In the genomic region with DNA sequence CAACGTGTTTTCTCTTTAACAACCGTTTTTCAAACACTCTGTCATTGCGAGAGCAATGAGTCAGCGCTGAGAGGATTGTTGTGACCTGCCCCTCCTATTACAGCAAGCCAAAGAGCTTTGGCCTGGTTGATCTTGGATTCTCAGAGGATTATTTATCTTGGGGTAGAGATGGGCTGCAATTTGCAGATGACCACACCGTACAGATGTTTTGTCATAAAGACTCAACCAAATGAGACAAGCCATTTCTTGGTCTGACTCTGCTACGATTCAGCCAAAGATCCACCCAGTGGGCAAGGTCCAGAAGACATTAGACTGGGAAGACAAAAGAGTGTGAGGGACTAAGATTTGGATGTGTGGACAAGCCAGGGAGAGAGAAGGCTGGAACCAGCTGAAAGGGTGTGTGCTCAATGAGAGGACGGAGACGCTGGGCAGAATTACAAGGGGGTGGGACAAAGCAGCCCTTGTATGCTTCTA, we compare ENCODE assay signal across 11 mouse cellular contexts. TPM values are rescaled to one million over a fixed set of nuclear protein-coding genes. Genes with fewer than 3 reads are reported as not detected.
DNase-seq lines count a peak whose midpoint lies in the region; ATAC-seq lines count a peak whose summit lies in the region.
"Had no signal": no experiment of that assay in that cellular context is flagged by ENCODE, and none has a peak within 500 bp of the region (broad histone marks: within the 10 kb centered on the region; RNA-seq: fewer than 3 reads in every experiment).

No protein-coding gene starts in this region.

- intact Hi-C loops in heart, postnatal 14 days (cut with DNase I) = no loop called here

- H3K36me3 ChIP-seq in forebrain, embryonic 15.5 days = no peaks in the 10 kb centered on the region
- no peaks in the 10 kb centered on the region for H3K36me3 ChIP-seq in kidney, embryonic 15.5 days
- H3K36me3 ChIP-seq: hindbrain, embryonic 15.5 days had no signal

- H3K9me3 ChIP-seq in forebrain, embryonic 15.5 days = no peaks in the 10 kb centered on the region
- H3K9me3 ChIP-seq in kidney, embryonic 15.5 days (replicated peaks) = no peaks in the 10 kb centered on the region
- H3K9me3 ChIP-seq: forebrain, embryonic 13.5 days; hindbrain, embryonic 15.5 days had no signal

- WGBS in forebrain, embryonic 15.5 days = 63% methylated on average over 8 of the region's 8 CpGs
- WGBS in kidney, embryonic 15.5 days = 64% methylated on average over 8 of the region's 8 CpGs

- peak; percentile 82 for DNase-seq in gastrocnemius, adult 18-20 months (ENCODE audit: low spot score)
- DNase-seq in gastrocnemius, postnatal 10 days = no peak
- DNase-seq in urinary bladder, postnatal 25 days (ENCODE audit: low spot score) = peak; percentile 23
- DNase-seq in urinary bladder, postnatal 10 days (ENCODE audit: low spot score) = no peak
- peak; percentile 57 to 61 for DNase-seq in heart, postnatal 14 days
- DNase-seq in cerebellum, adult 11-12 months = no peak
- DNase-seq: cerebellum, postnatal 36 days had no signal

- H3K9ac ChIP-seq in forebrain, embryonic 15.5 days (replicated peaks) = no peak overlapping the region
- no peak overlapping the region for H3K9ac ChIP-seq in kidney, embryonic 15.5 days
- H3K9ac ChIP-seq: forebrain, embryonic 13.5 days; hindbrain, embryonic 15.5 days had no signal

- H3K4me3 ChIP-seq in forebrain, embryonic 15.5 days = no peak overlapping the region
- H3K4me3 ChIP-seq in kidney, embryonic 15.5 days (replicated peaks) = no peak overlapping the region
- H3K4me3 ChIP-seq: forebrain, embryonic 13.5 days; hindbrain, embryonic 15.5 days had no signal

- no peak for ATAC-seq in forebrain, embryonic 15.5 days (replicated peaks)
- ATAC-seq in kidney, embryonic 15.5 days (replicated peaks; ENCODE audit: low FRiP score) = no peak
- ATAC-seq: forebrain, embryonic 13.5 days had no signal

- peaks cover 23% of the 10 kb centered on the region for H3K4me1 ChIP-seq in forebrain, embryonic 15.5 days
- H3K4me1 ChIP-seq in kidney, embryonic 15.5 days = peaks cover 27% of the 10 kb centered on the region

- no peaks in the 10 kb centered on the region for H3K27me3 ChIP-seq in forebrain, embryonic 15.5 days
- no peaks in the 10 kb centered on the region; the same call in 1 of the 2 replicates for H3K27me3 ChIP-seq in kidney, embryonic 15.5 days
- H3K27me3 ChIP-seq: forebrain, embryonic 13.5 days; hindbrain, embryonic 15.5 days had no signal

- H3K4me2 ChIP-seq in forebrain, embryonic 15.5 days (replicated peaks) = no peak overlapping the region
- no peak overlapping the region for H3K4me2 ChIP-seq in kidney, embryonic 15.5 days
- H3K4me2 ChIP-seq: forebrain, embryonic 13.5 days; hindbrain, embryonic 15.5 days had no signal

- H3K27ac ChIP-seq in forebrain, embryonic 15.5 days (replicated peaks) = no peak overlapping the region
- H3K27ac ChIP-seq in kidney, embryonic 15.5 days = no peak overlapping the region
- H3K27ac ChIP-seq: forebrain, embryonic 13.5 days; hindbrain, embryonic 15.5 days had no signal

RNA-seq across cellular contexts. Expression of a gene that starts 13.3 kb away (rescaled TPM):
- 10 to 100 TPM; 69.6 to 75.4 TPM for total RNA-seq in gastrocnemius, adult 18-20 months (2021)
- total RNA-seq in gastrocnemius, postnatal 10 days (2021) = 10 to 100 TPM; 42.7 to 51.4 TPM
- total RNA-seq in heart, postnatal 14 days (2021) = 1 to 10 TPM; 5.2 to 5.8 TPM
- 6.2 and 7.5 TPM in 2 replicates for polyA plus RNA-seq in forebrain, embryonic 15.5 days (2015; fragmentation: Nextera tagmentation; extraction: Ambion mirVana)
- 11.2 and 12.4 TPM in 2 replicates for polyA plus RNA-seq in kidney, embryonic 15.5 days (2015; fragmentation: Nextera tagmentation; extraction: Ambion mirVana)

Comparison
In these comparisons a context has a peak if more than half of its experiments do, and no peak if none do; other contexts are left out.
1. DNase-seq: peak in gastrocnemius, adult 18-20 months (single experiment), urinary bladder, postnatal 25 days (single experiment) and heart, postnatal 14 days (2 of 2); none in gastrocnemius, postnatal 10 days (single experiment), urinary bladder, postnatal 10 days (single experiment) and cerebellum, adult 11-12 months (single experiment).
2. RNA of a gene that starts 13.3 kb away (total RNA-seq): 69.6 to 75.4 TPM in gastrocnemius, adult 18-20 months and 42.7 to 51.4 TPM in gastrocnemius, postnatal 10 days; 5.2 to 5.8 TPM in heart, postnatal 14 days; every median in the first group is over 4 times any median in the second.